Mouse (Mus musculus) cerebral cortex, adult 2 months (tissue): ENCODE measurements around the gene Mfsd2a.

Source experiments
- whole genome bisulfite sequencing: fragments of 180-500 bp; shearing (Covaris S2); methylation state at CpG from one replicate; pipeline ENCODE4 v1.1.7; 2018; 5-methylcytosine and 5-hydroxymethylcytosine counted together

The Mfsd2a gene

GRCm38 (mm10) chr4:122935466-122936099 lies 25.4 kb downstream of the Mfsd2a start:
- WGBS = 92% methylated on average over 9 of the region's 9 CpGs

GRCm38 (mm10) chr4:122933857-122934256 lies 27.1 kb downstream of the Mfsd2a start:
- WGBS = 49% methylated on average over 3 of the region's 3 CpGs

- 82% methylated on average over 3 of the region's 3 CpGs for whole genome bisulfite sequencing
These were observed 27.9 kb downstream of the Mfsd2a start for GRCm38 (mm10) chr4:122933051-122933591.

- WGBS = 81% methylated on average over 8 of the region's 8 CpGs
These were observed 28.6 kb downstream of the Mfsd2a start for GRCm38 (mm10) chr4:122932239-122932978.

GRCm38 (mm10) chr4:122930939-122931590 lies 29.9 kb downstream of the Mfsd2a start:
- WGBS = 84% methylated on average over 2 of the region's 2 CpGs

GRCm38 (mm10) chr4:122923392-122924344 lies 37.3 kb downstream of the Mfsd2a start:
- WGBS = 86% methylated on average over 15 of the region's 15 CpGs

GRCm38 (mm10) chr4:122922841-122923240 lies 38.1 kb downstream of the Mfsd2a start:
- 41% methylated on average over 1 of the region's 1 CpGs for WGBS

- WGBS = 75% methylated on average over 4 of the region's 4 CpGs
These were observed 45.0 kb downstream of the Mfsd2a start for GRCm38 (mm10) chr4:122915985-122916384.

GRCm38 (mm10) chr4:122914186-122914585 lies 46.8 kb downstream of the Mfsd2a start:
- WGBS = 46% methylated on average over 7 of the region's 7 CpGs

GRCm38 (mm10) chr4:122912613-122913012 lies 48.4 kb downstream of the Mfsd2a start:
- 77% methylated on average over 5 of the region's 5 CpGs for WGBS

- 57% methylated on average over 6 of the region's 6 CpGs for WGBS
These were observed 50.4 kb downstream of the Mfsd2a start for GRCm38 (mm10) chr4:122910577-122910976.

- 23% methylated on average over 12 of the region's 12 CpGs for WGBS
These were observed 51.3 kb downstream of the Mfsd2a start for GRCm38 (mm10) chr4:122909572-122910189.

GRCm38 (mm10) chr4:122905359-122905758 lies 55.6 kb downstream of the Mfsd2a start:
- WGBS = 87% methylated on average over 10 of the region's 10 CpGs

- WGBS = 90% methylated on average over 3 of the region's 3 CpGs
These were observed 57.3 kb downstream of the Mfsd2a start for GRCm38 (mm10) chr4:122903709-122904108.

GRCm38 (mm10) chr4:122902156-122902555 lies 58.8 kb downstream of the Mfsd2a start:
- 49% methylated on average over 6 of the region's 6 CpGs for WGBS

GRCm38 (mm10) chr4:122898313-122898712 lies 62.7 kb downstream of the Mfsd2a start:
- 12% methylated on average over 5 of the region's 5 CpGs for WGBS

GRCm38 (mm10) chr4:122897750-122898149 lies 63.2 kb downstream of the Mfsd2a start:
- WGBS = 82% methylated on average over 4 of the region's 4 CpGs
